Mouse (Mus musculus) forebrain, embryonic 11.5 days (tissue): Measurements from ENCODE around the gene Wdr74. TPM values are rescaled to one million over a fixed set of nuclear protein-coding genes. Genes with fewer than 3 reads are reported as not detected.

ENCODE experiments used
- ATAC-seq: fragments of 200-750 bp; cut with Nextera tagmentation; replicated peaks from 2 replicates; pipeline ENCODE4 v1.8.0; 2017; ENCODE audit warnings: moderate TSS enrichment; ENCODE audit not compliant: low FRiP score
- DNase-seq: peaks from one replicate; pipeline ENCODE4 v3.0.0-alpha.2; 2017; ENCODE audit warnings: low spot score
- H3K27ac ChIP-seq: fragments of 300-500 bp; sonication (generic); 2 replicates; pipeline ENCODE4 v1.5.1; 2014; ENCODE audit warnings: low read depth, low read length
- H3K27me3 ChIP-seq: fragments of 300-500 bp; sonication (generic); 2 replicates; pipeline ENCODE4 v1.6.1; 2014; ENCODE audit warnings: mild to moderate bottlenecking, low read length, mixed read lengths; ENCODE audit not compliant: control insufficient read depth, insufficient read depth
- H3K36me3 ChIP-seq: fragments of 300-500 bp; sonication (generic); 2 replicates; pipeline ENCODE4 v1.6.1; 2014; ENCODE audit warnings: mild to moderate bottlenecking, low read length, moderate library complexity, mixed read lengths; ENCODE audit not compliant: control insufficient read depth, insufficient read depth
- H3K4me1 ChIP-seq: fragments of 300-500 bp; sonication (generic); replicated peaks from 2 replicates; pipeline ENCODE4 v1.6.1; 2014; ENCODE audit warnings: low read length, mixed read lengths; ENCODE audit not compliant: control insufficient read depth, insufficient read depth
- H3K4me2 ChIP-seq: fragments of 300-500 bp; sonication (generic); 2 replicates; pipeline ENCODE4 v1.6.1; 2014; ENCODE audit warnings: low read depth, mild to moderate bottlenecking, low read length, moderate library complexity, mixed read lengths; ENCODE audit not compliant: severe bottlenecking
- H3K4me3 ChIP-seq: fragments of 300-500 bp; sonication (generic); 2 replicates; pipeline ENCODE4 v1.5.1; 2014; ENCODE audit warnings: low read depth, low read length
- H3K9ac ChIP-seq: fragments of 300-500 bp; sonication (generic); 2 replicates; pipeline ENCODE4 v1.6.1; 2014; ENCODE audit warnings: low read length
- H3K9me3 ChIP-seq: fragments of 300-500 bp; sonication (generic); 2 replicates; pipeline ENCODE4 v1.6.1; 2016; ENCODE audit warnings: low read length, mixed read lengths; ENCODE audit not compliant: control insufficient read depth
- WGBS: fragments of 180-500 bp; shearing (Covaris S2); extraction: QIAGEN DNeasy Blood & Tissue Kit; methylation state at CpG from one replicate; pipeline ENCODE4 v1.1.7; 2014; 5-methylcytosine and 5-hydroxymethylcytosine counted together
- polyA plus RNA-seq: library from polyadenylated mRNA; unstranded; fragments of >200 nt; fragmentation: Nextera tagmentation; extraction: Ambion mirVana; gene quantifications from 2 replicates; pipeline ENCODE4 v1.2.1, GENCODE M21; 2014

The Wdr74 gene
- polyA plus RNA-seq, 1 experiment from 2014 or later = 79.5 TPM

GRCm38 (mm10) chr19:8706132-8706667, 29.4 kb upstream of the Wdr74 start:
- no peaks in the 10 kb centered on the region; the same call in 1 of the 2 replicates for H3K4me1 ChIP-seq
- WGBS = 87% methylated on average over 7 of the region's 7 CpGs
- H3K9ac ChIP-seq = no peak overlapping the region
- H3K4me3 ChIP-seq = no peak overlapping the region
- H3K27me3 ChIP-seq = no peaks in the 10 kb centered on the region
- ATAC-seq (no peak), DNase-seq (no peak)
- H3K27ac ChIP-seq = no peak overlapping the region
- peaks cover 18% of the 10 kb centered on the region for H3K36me3 ChIP-seq
- no peaks in the 10 kb centered on the region for H3K9me3 ChIP-seq
- H3K4me2 ChIP-seq = no peak overlapping the region

GRCm38 (mm10) chr19:8706930-8707329, 28.7 kb upstream of the Wdr74 start:
- no peak for ATAC-seq
- Histone ChIP-seq H3K36me3 (peaks cover 18% of the 10 kb centered on the region), H3K9me3 (no peaks in the 10 kb centered on the region), H3K4me2 (no peak overlapping the region), H3K9ac (no peak overlapping the region), H3K4me1 (no peaks in the 10 kb centered on the region; the same call in 1 of the 2 replicates), H3K27me3 (no peaks in the 10 kb centered on the region), H3K27ac (no peak overlapping the region), H3K4me3 (no peak overlapping the region)
- no peak for DNase-seq
- WGBS = 93% methylated on average over 7 of the region's 7 CpGs

- Histone ChIP-seq H3K27ac (no peak overlapping the region), H3K27me3 (no peaks in the 10 kb centered on the region), H3K4me3 (no peak overlapping the region), H3K4me1 (no peaks in the 10 kb centered on the region; the same call in 1 of the 2 replicates), H3K9me3 (no peaks in the 10 kb centered on the region), H3K9ac (no peak overlapping the region), H3K4me2 (no peak overlapping the region), H3K36me3 (peaks cover 18% of the 10 kb centered on the region)
- ATAC-seq (no peak), DNase-seq (no peak)
- 93% methylated on average over 8 of the region's 8 CpGs for WGBS
These were observed 26.7 kb upstream of the Wdr74 start for GRCm38 (mm10) chr19:8708954-8709353.

GRCm38 (mm10) chr19:8710057-8710456, 25.6 kb upstream of the Wdr74 start:
- 97% methylated on average over 2 of the region's 2 CpGs for WGBS
- no peak overlapping the region for H3K4me3 ChIP-seq
- H3K27me3 ChIP-seq = no peaks in the 10 kb centered on the region
- H3K36me3 ChIP-seq = peaks cover 18% of the 10 kb centered on the region
- no peak overlapping the region for H3K27ac ChIP-seq
- no peaks in the 10 kb centered on the region for H3K9me3 ChIP-seq
- DNase-seq (no peak), ATAC-seq (no peak)
- peaks cover 2% of the 10 kb centered on the region; the same call in 1 of the 2 replicates for H3K4me1 ChIP-seq
- H3K9ac ChIP-seq = no peak overlapping the region
- H3K4me2 ChIP-seq = no peak overlapping the region

GRCm38 (mm10) chr19:8711506-8711905, 24.1 kb upstream of the Wdr74 start:
- Histone ChIP-seq H3K27me3 (no peaks in the 10 kb centered on the region), H3K9ac (peak overlapping the region; percentile 94), H3K36me3 (peaks cover 18% of the 10 kb centered on the region), H3K27ac (no peak overlapping the region), H3K9me3 (no peaks in the 10 kb centered on the region), H3K4me1 (peaks cover 2% of the 10 kb centered on the region; the same call in 1 of the 2 replicates), H3K4me2 (peak overlapping the region; percentile 59), H3K4me3 (peak overlapping the region; percentile 89)
- no peak for ATAC-seq
- WGBS = 87% methylated on average over 4 of the region's 4 CpGs
- DNase-seq = no peak

- whole genome bisulfite sequencing = 71% methylated on average over 10 of the region's 10 CpGs
- peaks cover 18% of the 10 kb centered on the region for H3K36me3 ChIP-seq
- H3K4me2 ChIP-seq = peak overlapping the region; percentile 59
- H3K9me3 ChIP-seq = no peaks in the 10 kb centered on the region
- peak overlapping the region; percentile 94 for H3K9ac ChIP-seq
- DNase-seq (no peak), ATAC-seq (no peak)
- peak overlapping the region; percentile 62; the same call in 1 of the 2 replicates for H3K27ac ChIP-seq
- peak overlapping the region; percentile 89 for H3K4me3 ChIP-seq
- H3K4me1 ChIP-seq = peaks cover 2% of the 10 kb centered on the region; the same call in 1 of the 2 replicates
- H3K27me3 ChIP-seq = no peaks in the 10 kb centered on the region
These were observed 23.4 kb upstream of the Wdr74 start for GRCm38 (mm10) chr19:8711949-8712869.

GRCm38 (mm10) chr19:8712870-8713305, 22.7 kb upstream of the Wdr74 start:
- H3K4me3 ChIP-seq = peak overlapping the region; percentile 89
- no peaks in the 10 kb centered on the region for H3K27me3 ChIP-seq
- under 1% methylated on average over 13 of the region's 13 CpGs for WGBS
- ATAC-seq (peak; percentile 80), DNase-seq (peak; percentile 88)
- peak overlapping the region; percentile 94 for H3K9ac ChIP-seq
- peaks cover 16% of the 10 kb centered on the region for H3K36me3 ChIP-seq
- peaks cover 2% of the 10 kb centered on the region; the same call in 1 of the 2 replicates for H3K4me1 ChIP-seq
- peak overlapping the region; percentile 62 for H3K27ac ChIP-seq
- no peaks in the 10 kb centered on the region for H3K9me3 ChIP-seq
- H3K4me2 ChIP-seq = peak overlapping the region; percentile 59

- Histone ChIP-seq H3K9me3 (no peaks in the 10 kb centered on the region), H3K4me2 (peak overlapping the region; percentile 59), H3K27ac (peak overlapping the region; percentile 62), H3K4me1 (peaks cover 2% of the 10 kb centered on the region; the same call in 1 of the 2 replicates), H3K9ac (peak overlapping the region; percentile 94), H3K4me3 (peak overlapping the region; percentile 89), H3K27me3 (no peaks in the 10 kb centered on the region), H3K36me3 (peaks cover 10% of the 10 kb centered on the region)
- ATAC-seq = peak; percentile 95
- WGBS = under 1% methylated on average over 51 of the region's 51 CpGs
- peak; percentile 96 for DNase-seq
These were observed 22.2 kb upstream of the Wdr74 start for GRCm38 (mm10) chr19:8713306-8713996.
